Mouse (Mus musculus) neural tube, embryonic 14.5 days (tissue): ENCODE data around the gene Nav2. TPM values are rescaled to one million over a fixed set of nuclear protein-coding genes. Genes with fewer than 3 reads are reported as not detected.

Experiments used
- ATAC-seq: fragments of 200-750 bp; cut with Nextera tagmentation; 2 replicates; pipeline ENCODE4 v1.8.0; 2017; ENCODE audit warnings: low read depth, mild to moderate bottlenecking, moderate TSS enrichment, moderate library complexity
- H3K27ac ChIP-seq: fragments of 300-500 bp; sonication (generic); 2 replicates; pipeline ENCODE4 v1.5.1; 2014; ENCODE audit warnings: low read depth, mild to moderate bottlenecking, control low read depth, low read length, moderate library complexity, mixed read lengths
- H3K27me3 ChIP-seq: fragments of 300-500 bp; sonication (generic); 2 replicates; pipeline ENCODE4 v1.6.1; 2014; ENCODE audit warnings: low read length; ENCODE audit not compliant: control insufficient read depth, insufficient read depth
- H3K36me3 ChIP-seq: fragments of 300-500 bp; sonication (generic); 2 replicates; pipeline ENCODE4 v1.6.1; 2014; ENCODE audit warnings: low read length, mixed read lengths; ENCODE audit not compliant: control insufficient read depth, insufficient read depth
- H3K4me1 ChIP-seq: fragments of 300-500 bp; sonication (generic); 2 replicates; pipeline ENCODE4 v1.6.1; 2014; ENCODE audit warnings: low read length; ENCODE audit not compliant: control insufficient read depth, insufficient read depth
- H3K4me2 ChIP-seq: fragments of 300-500 bp; sonication (generic); 2 replicates; pipeline ENCODE4 v1.6.1; 2014; ENCODE audit warnings: mild to moderate bottlenecking, low read depth, low read length, control low read depth
- H3K4me3 ChIP-seq: fragments of 300-500 bp; sonication (generic); 2 replicates; pipeline ENCODE4 v1.5.1; 2014; ENCODE audit warnings: low read depth, low read length, control low read depth, mixed read lengths
- H3K9ac ChIP-seq: fragments of 300-500 bp; sonication (generic); replicated peaks from 2 replicates; pipeline ENCODE4 v1.6.1; 2014; ENCODE audit warnings: low read depth, mild to moderate bottlenecking, control low read depth, low read length, mixed read lengths
- H3K9me3 ChIP-seq: fragments of 300-500 bp; sonication (generic); 2 replicates; pipeline ENCODE4 v1.6.1; 2016; ENCODE audit warnings: low read length; ENCODE audit not compliant: control insufficient read depth
- WGBS: fragments of 180-500 bp; shearing (Covaris S2); extraction: QIAGEN DNeasy Blood & Tissue Kit; methylation state at CpG from one replicate; pipeline ENCODE4 v1.1.7; 2014; 5-methylcytosine and 5-hydroxymethylcytosine counted together
- polyA plus RNA-seq: library from polyadenylated mRNA; unstranded; fragments of >200 nt; fragmentation: Nextera tagmentation; extraction: Ambion mirVana; gene quantifications from 2 replicates; pipeline ENCODE4 v1.2.1, GENCODE M21; 2014

Gene Nav2
- polyA plus RNA-seq, 1 experiment from 2014 or later = 36.5 TPM

- Histone ChIP-seq H3K27ac (peak overlapping the region; percentile 22), H3K36me3 (no peaks in the 10 kb centered on the region), H3K4me3 (no peak overlapping the region), H3K9ac (no peak overlapping the region), H3K4me2 (no peak overlapping the region), H3K27me3 (no peaks in the 10 kb centered on the region), H3K4me1 (peaks cover 36% of the 10 kb centered on the region), H3K9me3 (no peaks in the 10 kb centered on the region)
- 17% methylated on average over 5 of the region's 5 CpGs for WGBS
- ATAC-seq = peak; percentile 44
Measured at GRCm38 (mm10) chr7:49341151-49341918, 432.8 kb downstream of the Nav2 start.

- no peak overlapping the region; the same call in 1 of the 2 replicates for H3K27ac ChIP-seq
- H3K4me1 ChIP-seq = peaks cover 36% of the 10 kb centered on the region
- no peaks in the 10 kb centered on the region for H3K36me3 ChIP-seq
- H3K9ac ChIP-seq = no peak overlapping the region
- 86% methylated on average over 2 of the region's 2 CpGs for WGBS
- ATAC-seq = peak; percentile 9; the same call in 1 of the 2 replicates
- H3K4me3 ChIP-seq = no peak overlapping the region
- no peaks in the 10 kb centered on the region for H3K9me3 ChIP-seq
- H3K4me2 ChIP-seq = no peak overlapping the region
- no peaks in the 10 kb centered on the region for H3K27me3 ChIP-seq
Measured at GRCm38 (mm10) chr7:49341919-49342529, 433.5 kb downstream of the Nav2 start.

- Histone ChIP-seq H3K9me3 (no peaks in the 10 kb centered on the region), H3K4me3 (no peak overlapping the region), H3K4me2 (0 out of 2 replicates have a peak overlapping the region, but pooled peaks have one; percentile 2), H3K4me1 (peaks cover 38% of the 10 kb centered on the region), H3K27me3 (no peaks in the 10 kb centered on the region), H3K36me3 (no peaks in the 10 kb centered on the region), H3K9ac (no peak overlapping the region), H3K27ac (no peak overlapping the region; the same call in 1 of the 2 replicates)
- no peak for ATAC-seq
- 38% methylated on average over 13 of the region's 13 CpGs for WGBS
Measured at GRCm38 (mm10) chr7:49342556-49343080, 434.1 kb downstream of the Nav2 start.

- Histone ChIP-seq H3K27me3 (no peaks in the 10 kb centered on the region), H3K27ac (no peak overlapping the region), H3K4me1 (peaks cover 42% of the 10 kb centered on the region), H3K36me3 (no peaks in the 10 kb centered on the region), H3K9ac (no peak overlapping the region), H3K9me3 (no peaks in the 10 kb centered on the region), H3K4me3 (no peak overlapping the region), H3K4me2 (0 out of 2 replicates have a peak overlapping the region, but pooled peaks have one; percentile 2)
- ATAC-seq = 0 out of 2 replicates have a peak, but pooled peaks have one; percentile 2
- 11% methylated on average over 16 of the region's 16 CpGs for WGBS
Measured at GRCm38 (mm10) chr7:49343081-49343600, 434.6 kb downstream of the Nav2 start.

GRCm38 (mm10) chr7:49343752-49344484, 435.4 kb downstream of the Nav2 start:
- no peaks in the 10 kb centered on the region for H3K36me3 ChIP-seq

GRCm38 (mm10) chr7:49347338-49348272, 439.1 kb downstream of the Nav2 start:
- H3K36me3 ChIP-seq = no peaks in the 10 kb centered on the region
- WGBS = 27% methylated on average over 16 of the region's 16 CpGs
- H3K4me3 ChIP-seq = no peak overlapping the region
- H3K9me3 ChIP-seq = no peaks in the 10 kb centered on the region
- peaks cover 24% of the 10 kb centered on the region for H3K4me1 ChIP-seq
- no peak for ATAC-seq
- H3K27ac ChIP-seq = no peak overlapping the region
- H3K4me2 ChIP-seq = no peak overlapping the region
- H3K27me3 ChIP-seq = no peaks in the 10 kb centered on the region
- no peak overlapping the region for H3K9ac ChIP-seq

More at GRCm38 (mm10) chr7:49343752-49344484, 435.4 kb downstream of the Nav2 start:
- WGBS = 25% methylated on average over 4 of the region's 4 CpGs
- Histone ChIP-seq H3K9ac (no peak overlapping the region), H3K4me2 (no peak overlapping the region), H3K9me3 (no peaks in the 10 kb centered on the region), H3K4me3 (no peak overlapping the region), H3K27me3 (no peaks in the 10 kb centered on the region), H3K27ac (no peak overlapping the region), H3K4me1 (peaks cover 46% of the 10 kb centered on the region)
- ATAC-seq = no peak

GRCm38 (mm10) chr7:49348636-49349035, 440.1 kb downstream of the Nav2 start:
- no peaks in the 10 kb centered on the region for H3K36me3 ChIP-seq
- H3K27ac ChIP-seq = no peak overlapping the region
- H3K4me2 ChIP-seq = no peak overlapping the region
- ATAC-seq = no peak
- H3K4me3 ChIP-seq = no peak overlapping the region
- H3K4me1 ChIP-seq = peaks cover 15% of the 10 kb centered on the region; the same call in 1 of the 2 replicates
- 3% methylated on average over 2 of the region's 2 CpGs for WGBS
- H3K27me3 ChIP-seq = no peaks in the 10 kb centered on the region
- H3K9ac ChIP-seq = no peak overlapping the region
- no peaks in the 10 kb centered on the region for H3K9me3 ChIP-seq
